Mouse (Mus musculus) forebrain, embryonic 16.5 days (tissue): ENCODE measurements around the gene Ino80. TPM values are rescaled to one million over a fixed set of nuclear protein-coding genes. Genes with fewer than 3 reads are reported as not detected.
"Not testable (repeated sequence)": the region's sequence is repeated elsewhere in the genome, so short reads cannot be mapped to it uniquely, and the experiment has no call there.

ENCODE experiments used
- ATAC-seq: fragments of 200-750 bp; cut with Nextera tagmentation; 2 replicates; pipeline ENCODE4 v1.8.0; 2017; ENCODE audit warnings: mild to moderate bottlenecking, moderate library complexity
- H3K27ac ChIP-seq: fragments of 300-500 bp; sonication (generic); 2 replicates; pipeline ENCODE4 v1.5.1; 2014; ENCODE audit warnings: low read length, control low read depth
- H3K27me3 ChIP-seq: fragments of 300-500 bp; sonication (generic); replicated peaks from 2 replicates; pipeline ENCODE4 v1.6.1; 2014; ENCODE audit warnings: low read length; ENCODE audit not compliant: control insufficient read depth, insufficient read depth
- H3K36me3 ChIP-seq: fragments of 300-500 bp; sonication (generic); 2 replicates; pipeline ENCODE4 v1.6.1; 2014; ENCODE audit not compliant: control insufficient read depth, insufficient read depth
- H3K4me1 ChIP-seq: fragments of 300-500 bp; sonication (generic); replicated peaks from 2 replicates; pipeline ENCODE4 v1.6.1; 2014; ENCODE audit warnings: low read length; ENCODE audit not compliant: control insufficient read depth, insufficient read depth
- H3K4me2 ChIP-seq: fragments of 300-500 bp; sonication (generic); 2 replicates; pipeline ENCODE4 v1.6.1; 2014; ENCODE audit warnings: mild to moderate bottlenecking, low read length, control low read depth
- H3K4me3 ChIP-seq: fragments of 300-500 bp; sonication (generic); replicated peaks from 2 replicates; pipeline ENCODE4 v1.5.1; 2014; ENCODE audit warnings: mild to moderate bottlenecking, low read length, control low read depth
- H3K9ac ChIP-seq: fragments of 300-500 bp; sonication (generic); replicated peaks from 2 replicates; pipeline ENCODE4 v1.6.1; 2014; ENCODE audit warnings: low read depth, low read length, control low read depth
- H3K9me3 ChIP-seq: fragments of 300-500 bp; sonication (generic); 2 replicates; pipeline ENCODE4 v1.6.1; 2016; ENCODE audit warnings: low read length; ENCODE audit not compliant: control insufficient read depth
- WGBS: fragments of 180-500 bp; shearing (Covaris S2); extraction: QIAGEN DNeasy Blood & Tissue Kit; methylation state at CpG from one replicate; pipeline ENCODE4 v1.1.7; 2014; 5-methylcytosine and 5-hydroxymethylcytosine counted together
- polyA plus RNA-seq: library from polyadenylated mRNA; unstranded; fragments of >200 nt; fragmentation: Nextera tagmentation; extraction: Ambion mirVana; gene quantifications from 2 replicates; pipeline ENCODE4 v1.2.1, GENCODE M21; 2015

The Ino80 gene
- polyA plus RNA-seq: 4.0 and 4.1 TPM in 2 replicates

GRCm38 (mm10) chr2:119477571-119478396 is at the start of gene Ino80:
Gene Ino80, minus strand, starts transcription at chr2:119477687.
- peak; percentile 97 for ATAC-seq
- Histone ChIP-seq H3K36me3 (no peaks in the 10 kb centered on the region), H3K4me2 (peak within 1 kb of the TSS; percentile 88), H3K4me3 (peak within 1 kb of the TSS; percentile 98), H3K27ac (peak within 1 kb of the TSS; percentile 97), H3K9ac (peak within 1 kb of the TSS; percentile 97), H3K27me3 (no peaks in the 10 kb centered on the region), H3K4me1 (peaks cover 26% of the 10 kb centered on the region), H3K9me3 (no peaks in the 10 kb centered on the region)
- under 1% methylated on average over 70 of the region's 72 CpGs for WGBS

GRCm38 (mm10) chr2:119525422-119525821 is 47.9 kb upstream of the Ino80 start:
- no peak overlapping the region for H3K9ac ChIP-seq
- H3K9me3 ChIP-seq: no peaks in the 10 kb centered on the region
- no peak overlapping the region for H3K27ac ChIP-seq
- no peak overlapping the region for H3K4me2 ChIP-seq
- no peaks in the 10 kb centered on the region for H3K27me3 ChIP-seq
- no peaks in the 10 kb centered on the region for H3K4me1 ChIP-seq
- no peaks in the 10 kb centered on the region for H3K36me3 ChIP-seq
- no peak for ATAC-seq
- no peak overlapping the region for H3K4me3 ChIP-seq
- 42% methylated on average over 4 of the region's 4 CpGs for WGBS

- Histone ChIP-seq H3K4me3 (no peak overlapping the region), H3K36me3 (no peaks in the 10 kb centered on the region), H3K9me3 (no peaks in the 10 kb centered on the region), H3K27ac (no peak overlapping the region), H3K4me1 (no peaks in the 10 kb centered on the region), H3K27me3 (no peaks in the 10 kb centered on the region), H3K4me2 (no peak overlapping the region), H3K9ac (no peak overlapping the region)
- 81% methylated on average over 4 of the region's 4 CpGs for WGBS
- no peak for ATAC-seq
Measured at GRCm38 (mm10) chr2:119523836-119524235, 46.3 kb upstream of the Ino80 start.

GRCm38 (mm10) chr2:119520550-119520949 is 43.1 kb upstream of the Ino80 start:
- no peak for ATAC-seq
- Histone ChIP-seq H3K27ac (no peak overlapping the region), H3K4me2 (no peak overlapping the region), H3K9me3 (no peaks in the 10 kb centered on the region), H3K4me3 (no peak overlapping the region), H3K4me1 (no peaks in the 10 kb centered on the region), H3K27me3 (no peaks in the 10 kb centered on the region), H3K36me3 (no peaks in the 10 kb centered on the region), H3K9ac (no peak overlapping the region)
- 72% methylated on average over 7 of the region's 7 CpGs for WGBS

- Histone ChIP-seq H3K27ac (no peak overlapping the region), H3K4me1 (no peaks in the 10 kb centered on the region), H3K4me3 (no peak overlapping the region), H3K4me2 (no peak overlapping the region), H3K36me3 (no peaks in the 10 kb centered on the region), H3K9ac (no peak overlapping the region), H3K9me3 (no peaks in the 10 kb centered on the region), H3K27me3 (no peaks in the 10 kb centered on the region)
- ATAC-seq: no peak
- WGBS: 63% methylated on average over 5 of the region's 5 CpGs
Measured at GRCm38 (mm10) chr2:119516811-119517210, 39.3 kb upstream of the Ino80 start.

- no peaks in the 10 kb centered on the region for H3K9me3 ChIP-seq
- H3K4me2 ChIP-seq: no peak overlapping the region
- no peak overlapping the region for H3K9ac ChIP-seq
- no peak overlapping the region for H3K27ac ChIP-seq
- no peak for ATAC-seq
- no peaks in the 10 kb centered on the region for H3K4me1 ChIP-seq
- no peaks in the 10 kb centered on the region for H3K27me3 ChIP-seq
- no peak overlapping the region for H3K4me3 ChIP-seq
- H3K36me3 ChIP-seq: no peaks in the 10 kb centered on the region
- 88% methylated on average over 3 of the region's 3 CpGs for WGBS
Measured at GRCm38 (mm10) chr2:119514026-119514522, 36.6 kb upstream of the Ino80 start.

- H3K9ac ChIP-seq: no peak overlapping the region
- WGBS: 83% methylated on average over 3 of the region's 3 CpGs
- H3K27ac ChIP-seq: no peak overlapping the region
- ATAC-seq: no peak
- no peak overlapping the region for H3K4me3 ChIP-seq
- H3K4me2 ChIP-seq: no peak overlapping the region
- H3K4me1 ChIP-seq: no peaks in the 10 kb centered on the region
- H3K9me3 ChIP-seq: no peaks in the 10 kb centered on the region
- no peaks in the 10 kb centered on the region for H3K36me3 ChIP-seq
- no peaks in the 10 kb centered on the region for H3K27me3 ChIP-seq
Measured at GRCm38 (mm10) chr2:119512292-119512691, 34.8 kb upstream of the Ino80 start.

GRCm38 (mm10) chr2:119510856-119511255 is 33.4 kb upstream of the Ino80 start:
- Histone ChIP-seq H3K4me3 (no peak overlapping the region), H3K9me3 (no peaks in the 10 kb centered on the region), H3K4me2 (no peak overlapping the region), H3K36me3 (no peaks in the 10 kb centered on the region), H3K27ac (no peak overlapping the region), H3K9ac (no peak overlapping the region), H3K27me3 (no peaks in the 10 kb centered on the region), H3K4me1 (no peaks in the 10 kb centered on the region)
- ATAC-seq: no peak
- 85% methylated on average over 2 of the region's 2 CpGs for WGBS

GRCm38 (mm10) chr2:119508518-119508917 is 31.0 kb upstream of the Ino80 start:
- H3K4me3 ChIP-seq, H3K4me2 ChIP-seq, H3K27me3 ChIP-seq, H3K36me3 ChIP-seq, H3K9ac ChIP-seq, ATAC-seq, H3K9me3 ChIP-seq, H3K4me1 ChIP-seq, H3K27ac ChIP-seq: not testable (repeated sequence)
- 70% methylated on average over 7 of the region's 7 CpGs for WGBS
